Mouse (Mus musculus) right cerebral cortex, postnatal 4 days (tissue): Measurements from ENCODE around the gene AI593442.
A peak's percentile ranks its signal among the peaks of the same experiment; 100 is the strongest.

Source experiments
- DNase-seq: peaks from one replicate; pipeline ENCODE4 v3.0.0-alpha.2; 2022

The AI593442 gene

DNA sequence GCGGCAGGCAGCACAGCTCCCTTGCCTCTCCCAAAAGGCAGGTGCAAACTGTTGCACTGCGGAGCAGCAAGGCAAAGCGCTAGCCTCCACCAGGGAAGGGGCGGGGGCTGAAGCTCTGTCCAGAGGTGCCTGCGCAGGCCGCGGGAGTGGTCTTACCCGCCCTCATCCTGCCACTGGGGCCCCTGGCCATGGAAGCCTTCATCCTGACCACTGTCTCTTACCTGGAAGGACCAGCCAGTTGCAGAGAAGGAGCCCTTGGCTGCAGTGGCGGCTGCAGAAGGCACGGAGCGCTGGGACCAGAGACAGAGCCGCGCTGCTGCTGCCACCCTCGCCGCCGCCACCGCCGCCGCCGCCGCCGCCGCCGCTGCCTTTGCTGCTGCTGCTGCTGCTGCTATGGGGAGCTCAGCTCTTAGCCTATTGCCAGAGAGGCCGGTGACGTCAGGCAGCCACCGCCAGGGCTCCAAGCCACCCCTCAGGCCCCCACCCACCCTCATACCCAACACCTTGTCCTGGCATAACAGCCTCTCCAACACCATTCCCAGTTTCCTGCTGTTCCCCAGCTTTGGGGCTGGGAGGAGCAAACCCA is at the start of gene AI593442:
AI593442 (minus strand) TSS at position 419 of the 586 bp plus-strand sequence.
- peak; percentile 69 for DNase-seq

GRCm38 (mm10) chr9:52728806-52729205 is 49.2 kb upstream of the AI593442 start:
- DNase-seq: no peak

DNA sequence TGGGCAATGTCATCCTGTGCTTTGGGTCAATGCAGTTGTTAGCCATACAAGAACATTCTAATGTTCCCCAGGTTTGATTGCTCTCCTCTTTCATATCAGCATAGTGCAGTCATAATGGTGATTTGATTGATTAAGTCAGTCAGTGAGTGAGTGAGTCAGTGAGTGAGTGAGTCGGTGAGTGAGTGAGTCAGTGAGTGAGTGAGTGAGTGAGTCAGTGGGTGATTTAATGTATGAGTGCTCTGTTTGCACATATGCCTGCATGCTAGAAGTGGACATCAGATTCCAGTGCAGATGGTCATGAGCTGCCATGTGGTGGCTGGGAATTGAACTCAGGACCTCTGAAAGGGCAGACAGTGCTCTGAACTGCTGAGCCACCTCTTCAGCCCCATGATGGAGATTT is 43.0 kb upstream of the AI593442 start:
- DNase-seq: no peak

DNA sequence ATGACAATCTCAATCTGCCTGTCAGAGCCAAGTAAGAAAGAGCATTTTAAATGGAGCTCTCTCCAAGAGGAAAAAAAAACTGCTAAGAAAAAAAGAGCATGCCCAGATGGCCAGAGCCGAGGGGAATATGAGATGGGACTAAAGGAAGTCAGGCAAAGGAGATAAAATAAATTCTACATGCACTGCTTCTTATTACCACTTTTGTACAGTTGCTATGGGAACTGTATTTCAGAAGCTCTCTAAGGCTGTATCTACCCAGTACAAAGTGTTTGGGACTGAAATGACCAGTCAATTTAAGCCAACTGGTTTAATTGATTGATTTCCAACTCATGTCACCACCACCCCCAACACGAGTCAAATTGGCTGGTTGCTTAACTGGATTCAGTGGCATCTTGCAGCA is 40.0 kb upstream of the AI593442 start:
- no peak for DNase-seq

GRCm38 (mm10) chr9:52680036-52680435 is 456 bp upstream of the AI593442 start:
- no peak for DNase-seq

DNA sequence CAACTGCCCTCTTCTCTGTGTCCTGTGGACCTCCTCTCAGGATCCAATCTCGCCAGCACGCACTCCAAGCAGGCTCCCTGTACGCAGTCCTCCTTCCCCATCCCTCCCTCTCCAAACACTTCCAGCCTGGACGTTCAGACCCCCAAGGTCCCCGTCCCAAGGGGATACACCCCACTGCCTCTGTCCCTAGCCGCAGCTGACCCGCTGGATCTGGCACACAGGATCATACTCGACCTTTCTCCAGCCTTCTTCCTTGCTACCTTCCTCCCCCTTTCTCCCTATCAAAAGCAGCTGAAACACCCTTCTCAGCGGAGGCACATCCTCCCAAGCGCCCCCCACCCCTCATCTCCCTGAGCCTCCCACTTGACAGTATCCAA is 753 bp downstream of the AI593442 start:
- no peak for DNase-seq

DNA sequence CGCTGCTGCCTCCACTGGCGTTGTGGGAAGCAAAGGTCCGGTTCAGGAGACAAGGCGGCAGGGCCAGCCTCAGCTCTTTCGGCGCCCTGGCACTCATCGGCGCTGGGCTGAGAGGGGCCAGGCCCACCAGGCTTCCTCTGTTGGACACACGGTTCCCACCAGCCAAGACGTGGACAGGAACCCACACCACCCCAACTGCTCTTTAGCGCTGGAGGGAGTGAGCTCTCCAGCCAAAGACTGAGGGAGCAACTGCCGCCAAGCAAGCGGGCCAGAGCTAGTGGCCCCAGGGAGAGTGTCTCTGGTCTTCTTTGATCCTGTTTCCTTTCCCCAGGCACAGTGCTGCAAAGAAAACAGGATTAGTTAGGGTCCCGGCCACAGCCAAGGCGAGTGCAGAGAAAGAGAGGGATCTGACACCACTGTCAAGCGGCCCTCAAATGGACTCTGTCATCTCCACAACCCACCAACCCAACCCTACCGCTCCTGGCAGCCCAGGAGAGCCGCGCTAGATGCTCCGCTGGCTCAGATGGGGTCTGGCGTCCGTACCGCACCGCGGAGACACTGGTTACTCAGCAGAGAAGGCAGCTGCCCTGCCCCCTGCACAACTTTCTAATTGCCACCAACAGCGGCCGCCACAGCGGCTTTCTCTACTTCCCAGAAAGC is 1.3 kb downstream of the AI593442 start:
- DNase-seq: peak; percentile 47

DNA sequence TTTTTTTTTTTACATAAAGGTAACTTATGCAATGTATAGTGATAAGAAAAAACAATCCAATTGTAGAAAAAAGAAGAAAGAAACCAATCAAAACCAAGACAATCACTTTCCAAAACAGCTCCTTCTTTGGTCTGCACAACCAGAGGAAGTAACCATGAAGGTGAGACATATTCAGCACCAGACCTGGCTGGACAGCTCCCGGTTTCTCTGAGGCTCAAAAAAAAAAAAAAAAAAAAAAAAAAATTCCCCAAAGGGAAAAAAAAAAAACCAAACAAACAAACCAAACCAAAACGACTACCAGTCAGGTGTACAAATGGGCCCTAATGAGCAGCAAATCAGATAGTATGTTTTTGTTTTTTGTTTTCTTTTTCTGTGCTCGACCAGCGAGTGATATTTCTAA is 3.0 kb downstream of the AI593442 start:
- no peak for DNase-seq

DNA sequence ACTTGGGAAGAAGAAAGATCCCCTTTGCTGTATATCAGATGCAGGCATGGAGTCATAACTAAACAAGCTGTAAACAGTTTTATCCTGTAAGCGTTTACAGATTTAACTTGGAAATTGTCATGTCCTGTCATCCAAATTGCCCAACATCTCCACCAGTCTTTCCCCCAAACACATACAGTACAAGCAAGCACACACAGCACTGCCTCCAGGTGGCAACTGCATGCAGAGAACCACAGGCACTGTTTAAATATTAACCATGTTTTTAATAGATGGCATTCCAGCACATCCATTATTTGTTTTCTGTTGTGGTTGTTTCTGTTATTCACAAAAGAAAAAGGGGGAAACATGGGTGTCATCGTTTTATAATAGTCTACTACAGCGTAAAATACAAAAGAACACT is 3.6 kb downstream of the AI593442 start:
- peak; percentile 9 for DNase-seq

DNA sequence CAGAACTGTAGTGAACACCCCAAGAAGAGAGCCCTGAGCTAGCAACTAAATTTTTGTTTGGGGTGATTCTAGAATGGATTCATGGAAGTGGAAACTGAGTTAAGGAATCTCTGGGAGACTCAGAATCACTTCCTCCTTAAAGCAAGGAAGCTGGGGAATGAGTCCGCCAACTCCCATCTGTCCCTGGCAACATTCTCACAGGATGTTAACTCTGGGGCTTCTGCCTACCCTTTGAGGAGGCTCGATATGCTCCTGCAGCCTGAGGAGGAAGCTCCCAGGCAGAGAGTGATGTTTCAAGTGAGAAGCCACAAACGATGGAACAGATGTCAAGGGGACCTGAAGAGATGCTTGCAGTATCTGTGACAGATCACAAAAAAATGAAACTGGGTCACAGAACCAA is 18.2 kb downstream of the AI593442 start:
- no peak for DNase-seq

- DNase-seq: no peak
Observed at GRCm38 (mm10) chr9:52650341-52650951, 29.1 kb downstream of the AI593442 start.

GRCm38 (mm10) chr9:52645312-52645711 is 34.3 kb downstream of the AI593442 start:
- no peak for DNase-seq

DNA sequence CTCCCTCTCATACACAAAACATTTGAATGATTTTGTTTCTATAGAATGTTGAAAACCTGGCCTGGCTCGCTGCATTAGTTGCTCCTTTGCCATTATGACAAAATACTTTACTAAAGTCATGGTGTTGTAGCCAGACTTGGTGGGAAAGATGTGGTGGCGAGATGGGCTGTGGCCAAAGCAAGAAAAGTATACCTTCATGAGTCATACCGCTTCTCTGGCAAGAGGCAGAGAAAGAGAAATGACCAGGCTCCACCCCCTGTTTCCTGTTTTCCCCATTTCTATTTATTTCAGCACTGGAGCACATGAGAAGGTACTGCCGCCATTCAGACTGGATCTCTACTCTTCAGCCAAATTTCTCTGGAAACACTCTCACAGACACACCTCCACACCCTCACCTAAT is 35.0 kb downstream of the AI593442 start:
- DNase-seq: no peak

GRCm38 (mm10) chr9:52644156-52644555 is 35.4 kb downstream of the AI593442 start:
- no peak for DNase-seq

DNA sequence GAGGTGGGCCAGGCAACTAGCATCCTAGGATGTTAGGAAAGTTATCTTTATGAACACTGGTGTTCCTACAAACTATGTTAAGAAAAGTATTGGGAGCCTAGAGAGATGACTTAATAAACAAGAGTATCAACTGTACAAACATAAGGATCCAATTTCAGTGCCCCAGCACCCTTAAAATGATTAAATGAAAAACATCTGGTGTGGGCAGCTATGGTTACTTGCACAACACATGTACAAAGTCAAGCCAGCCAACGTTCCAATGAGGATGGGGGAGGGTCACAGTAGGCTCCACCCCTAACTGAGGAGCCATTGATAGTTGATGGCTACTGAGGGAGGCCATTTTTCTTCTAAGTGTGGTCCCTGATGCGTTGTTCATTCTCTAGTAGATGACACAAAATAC is 43.6 kb downstream of the AI593442 start:
- no peak for DNase-seq

GRCm38 (mm10) chr9:52623926-52624325 is 55.7 kb downstream of the AI593442 start:
- DNase-seq: no peak
